Mouse (Mus musculus) midbrain, embryonic 14.5 days (tissue): ENCODE measurements at regions not wholly inside any gene's neighbourhood (a gene's known extent, or its start where the extent isn't known, plus 50 kb on each side); places are given as distances from the start of the nearest gene placed in this dataset.

Source experiments
- ATAC-seq: fragments of 200-750 bp; cut with Nextera tagmentation; 2 replicates; pipeline ENCODE4 v1.8.0; 2017; ENCODE audit warnings: moderate number of reproducible peaks, moderate library complexity; ENCODE audit not compliant: low FRiP score, low TSS enrichment
- DNase-seq: peaks from one replicate; pipeline ENCODE4 v3.0.0-alpha.2; 2015
- H3K27ac ChIP-seq: fragments of 300-500 bp; sonication (generic); replicated peaks from 2 replicates; pipeline ENCODE4 v1.5.1; 2014; ENCODE audit warnings: mild to moderate bottlenecking, low read depth, low read length, moderate library complexity
- H3K27me3 ChIP-seq: fragments of 300-500 bp; sonication (generic); 2 replicates; pipeline ENCODE4 v1.6.1; 2014; ENCODE audit warnings: low read length, control low read depth, mixed read lengths; ENCODE audit not compliant: control insufficient read depth, insufficient read depth
- H3K36me3 ChIP-seq: fragments of 300-500 bp; sonication (generic); 2 replicates; pipeline ENCODE4 v1.6.1; 2014; ENCODE audit warnings: low read length, control low read depth; ENCODE audit not compliant: control insufficient read depth, insufficient read depth
- H3K4me1 ChIP-seq: fragments of 300-500 bp; sonication (generic); 2 replicates; pipeline ENCODE4 v1.6.1; 2014; ENCODE audit warnings: mild to moderate bottlenecking, antibody characterized with exemption, low read length, control low read depth; ENCODE audit not compliant: control insufficient read depth, insufficient read depth
- H3K4me2 ChIP-seq: fragments of 300-500 bp; sonication (generic); 2 replicates; pipeline ENCODE4 v1.6.1; 2014; ENCODE audit warnings: mild to moderate bottlenecking, low read length, moderate library complexity
- H3K4me3 ChIP-seq: fragments of 300-500 bp; sonication (generic); replicated peaks from 2 replicates; pipeline ENCODE4 v1.5.1; 2014; ENCODE audit warnings: low read depth, low read length
- H3K9ac ChIP-seq: fragments of 300-500 bp; sonication (generic); replicated peaks from 2 replicates; pipeline ENCODE4 v1.6.1; 2014; ENCODE audit warnings: mild to moderate bottlenecking, low read length, moderate library complexity
- H3K9me3 ChIP-seq: fragments of 300-500 bp; sonication (generic); 2 replicates; pipeline ENCODE4 v1.6.1; 2016; ENCODE audit warnings: low read length, control low read depth, mixed read lengths; ENCODE audit not compliant: control insufficient read depth
- WGBS: fragments of 180-500 bp; shearing (Covaris S2); extraction: QIAGEN DNeasy Blood & Tissue Kit; methylation state at CpG from one replicate; pipeline ENCODE4 v1.1.7; 2014; 5-methylcytosine and 5-hydroxymethylcytosine counted together

DNA sequence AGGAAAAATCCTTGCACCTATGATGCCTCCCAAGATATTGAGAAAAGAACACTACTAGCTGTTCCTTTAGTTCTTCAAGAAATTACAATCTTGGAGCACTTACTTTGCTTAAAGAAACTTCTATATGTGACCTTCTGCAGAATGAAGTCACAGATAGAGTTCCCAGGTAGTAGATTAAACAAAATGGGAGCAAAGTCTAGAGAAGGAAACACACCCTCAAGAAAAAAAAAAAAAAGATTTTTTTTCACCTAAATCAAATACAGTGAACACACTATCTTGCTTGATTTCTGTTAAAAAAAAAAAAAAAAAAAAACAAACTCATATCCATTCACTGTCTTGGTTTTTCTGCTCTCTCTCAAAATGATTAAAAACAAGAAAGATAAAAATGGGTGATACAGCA lies 76.6 kb upstream of the Kynu start:
- Histone ChIP-seq H3K4me3 (no peak overlapping the region), H3K4me1 (no peaks in the 10 kb centered on the region), H3K27me3 (no peaks in the 10 kb centered on the region), H3K9ac (no peak overlapping the region), H3K4me2 (no peak overlapping the region), H3K9me3 (no peaks in the 10 kb centered on the region), H3K36me3 (no peaks in the 10 kb centered on the region), H3K27ac (no peak overlapping the region)
- DNase-seq, result no peak
- ATAC-seq, result no peak

GRCm38 (mm10) chr2:43479871-43480270 lies 75.3 kb upstream of the Kynu start:
- Histone ChIP-seq H3K27me3 (no peaks in the 10 kb centered on the region), H3K4me2 (no peak overlapping the region), H3K36me3 (no peaks in the 10 kb centered on the region), H3K4me3 (no peak overlapping the region), H3K9ac (no peak overlapping the region), H3K4me1 (no peaks in the 10 kb centered on the region), H3K9me3 (no peaks in the 10 kb centered on the region), H3K27ac (no peak overlapping the region)
- DNase-seq, result no peak
- no peak for ATAC-seq
- 44% methylated on average over 1 of the region's 1 CpGs for WGBS
